Mouse (Mus musculus): Measurements from ENCODE around the gene P2rx5.

Gene P2rx5

DNA sequence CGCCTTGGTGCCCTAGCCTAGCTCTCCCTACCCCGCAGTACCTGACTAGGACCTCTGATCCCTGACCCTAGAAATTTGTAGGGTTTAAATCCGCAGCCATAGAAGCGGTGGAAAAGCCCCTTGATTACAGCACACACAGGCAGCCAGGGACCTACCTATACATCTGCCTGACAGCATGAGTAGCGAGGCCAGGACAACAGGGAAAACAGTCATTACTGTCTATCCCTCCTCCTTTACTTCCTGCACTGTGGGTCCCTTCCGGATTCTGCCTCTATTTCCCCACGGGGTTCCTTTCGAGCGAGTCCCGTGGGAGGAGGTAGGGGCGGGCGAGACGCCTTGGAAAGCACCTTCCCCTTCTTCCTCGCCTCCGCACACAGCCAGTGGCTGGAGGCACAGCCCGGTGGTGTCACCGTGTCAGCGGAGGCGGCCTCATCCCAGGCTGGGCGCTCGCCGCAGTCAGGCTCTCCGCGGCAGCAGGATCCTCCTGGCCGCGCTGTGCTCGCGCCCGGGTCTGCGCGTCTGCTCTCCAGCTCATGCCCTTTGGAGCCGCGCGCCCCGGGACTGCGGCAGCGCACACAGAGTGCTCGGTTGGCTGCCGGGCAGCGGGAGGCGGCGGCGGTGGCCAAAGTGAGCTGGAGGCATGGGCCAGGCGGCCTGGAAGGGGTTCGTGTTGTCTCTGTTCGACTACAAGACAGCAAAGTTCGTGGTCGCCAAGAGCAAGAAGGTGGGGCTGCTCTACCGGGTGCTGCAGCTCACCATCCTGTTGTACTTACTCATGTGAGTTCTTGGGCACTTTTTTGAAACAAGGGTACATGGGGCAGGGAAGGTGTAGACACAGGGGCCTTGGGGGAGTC lies at the start of gene P2rx5:
Gene P2rx5, plus strand, starts transcription at position 465 of the 854 bp plus-strand sequence.
- DNase-seq (ENCODE audit: low spot score): peak; percentile 18

- no peak for DNase-seq (ENCODE audit: low spot score)
Measured at GRCm38 (mm10) chr11:73111414-73111813, 48.8 kb upstream of the P2rx5 start.

DNA sequence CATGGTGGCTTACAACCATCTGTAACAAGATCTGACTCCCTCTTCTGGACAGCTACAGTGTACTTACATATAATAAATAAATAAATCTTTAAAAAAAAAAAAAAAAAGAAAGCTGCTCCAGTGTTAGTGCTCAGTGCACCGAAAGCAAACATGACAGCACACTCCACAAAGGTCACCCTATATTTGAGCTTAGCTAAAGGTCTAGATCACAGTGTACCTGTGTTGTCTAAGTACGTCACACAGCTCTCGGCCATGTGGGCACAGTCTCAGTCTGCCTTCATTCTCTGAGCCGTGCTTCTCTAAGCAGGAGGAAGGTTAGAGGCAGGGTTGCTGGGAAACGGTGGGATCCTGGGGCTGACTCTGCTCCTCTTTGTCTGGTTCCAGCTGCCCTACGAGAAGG lies 33.7 kb upstream of the P2rx5 start:
- DNase-seq (ENCODE audit: low spot score): no peak

DNA sequence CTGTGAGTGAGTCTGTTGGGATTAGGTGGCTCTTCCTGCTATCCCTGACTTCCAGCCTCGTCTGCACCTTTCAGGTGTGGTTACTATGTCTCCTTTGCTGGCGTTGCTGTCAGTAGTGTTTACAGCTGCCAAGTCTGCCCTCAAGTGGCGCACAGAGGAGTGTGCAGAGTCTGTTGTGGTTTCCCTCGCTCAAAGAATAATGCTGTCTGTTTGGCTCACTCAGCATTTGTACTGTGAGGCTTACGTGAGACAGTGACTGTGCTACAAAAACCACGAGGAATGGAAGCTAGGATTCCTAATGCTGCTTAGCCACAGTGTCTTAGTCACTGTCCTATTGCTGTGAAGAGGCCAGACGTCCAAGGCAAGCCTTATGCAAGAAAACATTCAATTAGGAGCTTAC lies 29.2 kb upstream of the P2rx5 start:
- DNase-seq (ENCODE audit: low spot score): no peak

- no peak for DNase-seq (ENCODE audit: low spot score)
Measured at GRCm38 (mm10) chr11:73132999-73133398, 27.2 kb upstream of the P2rx5 start.

- no peak for DNase-seq (ENCODE audit: low spot score)
Measured at GRCm38 (mm10) chr11:73134222-73134621, 26.0 kb upstream of the P2rx5 start.

DNA sequence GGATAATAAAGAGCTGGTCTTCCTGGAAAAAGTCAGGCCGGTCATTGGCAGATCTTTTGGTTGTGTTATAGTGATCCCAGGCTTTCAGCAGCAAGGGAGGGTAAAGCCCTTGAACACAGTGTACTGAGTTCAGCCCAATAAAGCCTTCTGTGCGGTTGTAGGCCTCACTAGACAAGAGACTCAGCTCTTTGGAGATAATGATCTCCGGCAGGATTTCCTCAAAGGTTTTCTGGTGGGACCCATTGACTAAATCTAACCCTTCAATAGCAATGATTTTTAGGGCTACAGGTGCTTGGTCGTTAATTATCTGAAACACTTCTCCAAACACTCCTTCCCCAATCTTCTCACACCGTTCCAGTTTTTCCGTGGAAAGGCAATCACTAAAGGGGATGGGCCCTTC lies 23.6 kb upstream of the P2rx5 start:
- no peak for DNase-seq (ENCODE audit: low spot score)

DNA sequence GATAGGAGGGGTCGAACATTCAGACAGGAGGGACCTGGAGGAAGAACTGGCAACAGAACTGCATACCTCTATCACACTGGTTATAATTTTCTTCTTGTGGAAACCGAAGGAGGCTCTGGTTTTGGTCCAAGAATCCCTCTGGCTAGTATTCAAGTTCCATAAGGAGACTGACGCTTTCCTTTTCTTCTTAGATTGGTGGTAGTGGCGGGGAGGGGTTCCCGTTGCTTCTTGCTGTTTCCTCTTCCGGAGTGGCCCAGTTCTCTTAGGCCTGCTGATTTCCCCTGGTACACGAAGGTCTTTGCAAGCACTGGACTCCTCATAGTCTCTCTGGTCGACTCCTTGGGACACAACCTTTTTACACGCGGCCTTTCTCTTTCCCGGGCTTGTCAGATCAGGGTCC lies 23.1 kb upstream of the P2rx5 start:
- DNase-seq (ENCODE audit: low spot score): no peak

- DNase-seq (ENCODE audit: low spot score): peak; percentile 88
Measured at GRCm38 (mm10) chr11:73137591-73138501, 22.4 kb upstream of the P2rx5 start, which contains the start of gene Haspin. Haspin (minus strand) TSS chr11:73138294.

- DNase-seq (ENCODE audit: low spot score): no peak
Measured at GRCm38 (mm10) chr11:73144261-73144681, 15.9 kb upstream of the P2rx5 start.

- no peak for DNase-seq (ENCODE audit: low spot score)
Measured at GRCm38 (mm10) chr11:73146026-73146974, 13.9 kb upstream of the P2rx5 start.

- DNase-seq (ENCODE audit: low spot score): no peak
Measured at GRCm38 (mm10) chr11:73146975-73147365, 13.3 kb upstream of the P2rx5 start.

DNA sequence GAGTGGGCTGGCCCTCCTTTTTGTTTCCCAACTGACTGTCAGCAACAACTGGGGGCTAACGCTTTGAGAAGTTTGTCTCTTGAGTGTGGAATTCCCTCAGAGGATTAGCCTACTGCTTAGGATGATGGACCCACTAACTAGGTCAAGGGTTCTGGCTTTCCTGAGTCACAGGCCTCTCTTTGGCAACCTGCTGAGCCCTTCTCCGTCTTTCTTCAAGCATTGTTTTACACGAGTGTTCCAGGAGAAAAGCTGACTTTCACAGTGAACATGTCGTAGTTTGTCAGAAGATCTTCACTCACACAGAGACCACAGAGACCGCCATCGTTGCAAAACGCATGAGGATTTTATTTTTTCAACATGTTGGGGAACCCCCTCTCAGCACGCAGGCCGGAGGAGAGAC lies 12.0 kb upstream of the P2rx5 start:
- DNase-seq (ENCODE audit: low spot score): no peak

DNA sequence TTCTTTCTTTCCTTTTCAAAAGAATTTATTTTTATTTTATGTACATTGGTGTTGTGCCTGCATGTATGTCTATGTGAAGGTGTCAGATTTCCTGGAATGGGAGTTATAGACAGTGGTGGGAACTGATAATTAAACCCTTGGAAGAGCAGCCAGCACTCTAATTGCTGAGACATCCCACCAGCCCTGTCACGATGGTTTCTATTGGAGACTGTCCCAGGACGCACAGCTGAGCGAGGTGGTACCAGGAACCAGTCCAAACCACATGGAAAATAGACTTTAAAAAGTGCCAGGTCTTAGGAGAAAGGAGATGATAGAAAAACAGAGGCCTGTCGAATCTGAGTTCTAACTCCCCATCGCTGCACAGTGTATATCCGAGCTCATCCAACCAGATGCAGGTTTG lies 5.2 kb upstream of the P2rx5 start:
- no peak for DNase-seq (ENCODE audit: low spot score)

GRCm38 (mm10) chr11:73160811-73161200 lies 585 bp downstream of the P2rx5 start:
- DNase-seq (ENCODE audit: low spot score): no peak

DNA sequence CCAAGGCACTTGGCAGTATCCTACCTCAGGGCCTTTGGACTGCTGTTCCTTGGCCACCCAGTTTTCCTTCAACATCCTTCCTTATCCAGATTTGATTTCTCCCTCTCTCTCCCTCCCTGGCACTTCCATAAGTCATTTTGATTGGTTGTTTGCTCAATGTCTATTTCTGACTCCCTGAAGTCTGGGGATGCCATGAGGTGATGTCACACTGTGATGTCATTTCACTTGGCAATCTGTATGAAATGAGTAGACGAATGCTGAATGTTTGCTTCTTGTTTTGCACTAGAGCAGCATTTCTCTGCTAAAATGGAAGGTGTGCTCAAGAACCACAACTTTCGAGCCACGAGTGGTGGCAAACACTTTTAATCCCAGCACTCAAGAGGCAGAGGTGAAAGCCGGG lies 1.4 kb downstream of the P2rx5 start:
- DNase-seq (ENCODE audit: low spot score): no peak

GRCm38 (mm10) chr11:73162284-73162683 lies 2.1 kb downstream of the P2rx5 start:
- no peak for DNase-seq (ENCODE audit: low spot score)

DNA sequence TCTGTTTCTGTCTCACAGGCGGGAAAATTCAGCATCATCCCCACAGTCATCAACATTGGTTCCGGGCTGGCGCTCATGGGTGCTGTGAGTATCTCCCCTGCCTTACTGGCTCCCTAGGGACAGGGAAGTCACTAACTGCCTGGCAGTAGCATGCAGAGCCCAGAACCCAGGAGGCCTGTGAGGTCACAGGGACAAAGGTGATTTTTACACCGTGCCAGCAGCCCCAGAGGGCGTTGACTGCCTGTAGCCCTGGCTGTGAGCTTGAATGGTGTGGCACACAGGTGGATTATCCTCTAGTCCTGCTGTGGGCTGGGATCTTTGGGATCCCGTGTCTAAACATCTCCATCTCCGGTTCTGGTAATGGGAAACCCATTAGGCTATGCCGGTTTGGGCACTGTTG lies 7.8 kb downstream of the P2rx5 start:
- DNase-seq (ENCODE audit: low spot score): no peak

DNA sequence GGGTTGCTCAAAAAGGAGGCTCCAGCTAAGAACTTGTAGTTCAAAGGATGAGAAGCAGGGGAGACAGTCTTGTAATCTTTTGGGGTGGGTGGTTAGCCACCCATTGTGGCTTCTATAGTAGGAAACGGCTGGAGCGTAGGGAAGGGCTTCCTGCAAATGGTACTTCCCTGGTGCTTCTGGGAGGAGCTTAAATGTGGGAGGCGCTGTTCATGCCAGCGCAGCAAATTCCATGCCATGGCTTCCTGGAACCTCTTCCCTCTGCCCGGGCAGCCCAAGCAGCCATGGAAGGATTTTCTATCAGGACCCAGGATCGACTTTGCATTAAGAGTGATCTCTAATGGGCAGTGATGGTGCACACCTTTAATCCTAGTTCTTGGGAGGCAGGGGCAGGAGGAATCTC lies 8.4 kb downstream of the P2rx5 start:
- DNase-seq (ENCODE audit: low spot score): no peak

DNA sequence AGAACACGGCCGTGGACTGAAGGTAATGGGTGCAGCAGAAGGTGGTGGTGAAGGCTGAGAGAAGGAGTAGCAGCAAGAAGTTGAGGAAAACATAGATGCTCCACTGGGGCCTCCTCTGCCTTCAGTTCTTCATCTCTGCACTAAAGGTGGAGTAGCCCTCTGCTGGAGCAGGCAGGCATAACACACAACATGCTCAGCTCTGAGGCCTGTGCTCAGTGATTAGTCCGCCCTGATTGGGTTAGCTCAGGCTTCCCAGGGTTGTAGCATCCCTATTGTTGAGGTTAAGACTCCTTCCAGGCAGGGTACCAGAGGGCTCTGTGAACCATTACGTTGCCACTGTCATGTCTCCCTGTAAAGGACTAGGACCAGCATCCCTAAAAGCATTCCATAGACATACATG lies 9.0 kb downstream of the P2rx5 start:
- peak; percentile 36 for DNase-seq (ENCODE audit: low spot score)

DNA sequence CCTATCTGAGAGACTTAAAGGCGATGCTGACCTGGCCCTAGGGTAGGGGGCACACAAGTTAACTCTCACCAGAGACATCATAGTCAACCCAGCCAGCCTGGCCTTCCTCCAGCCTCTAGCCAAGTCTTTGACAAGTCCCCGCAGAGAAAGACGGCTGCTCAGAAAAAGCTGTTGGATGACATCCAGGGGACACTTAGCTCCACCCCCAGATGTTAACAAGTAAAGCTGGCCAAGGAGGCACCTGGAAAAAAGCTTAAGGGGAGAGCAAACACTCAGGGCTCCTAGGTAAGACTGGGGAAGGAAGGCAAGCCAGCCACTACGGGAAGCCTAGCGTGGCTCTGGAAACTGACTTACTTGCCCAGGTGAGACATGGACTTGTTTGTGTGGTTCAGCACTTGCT lies 12.0 kb downstream of the P2rx5 start:
- no peak for DNase-seq (ENCODE audit: low spot score)

DNA sequence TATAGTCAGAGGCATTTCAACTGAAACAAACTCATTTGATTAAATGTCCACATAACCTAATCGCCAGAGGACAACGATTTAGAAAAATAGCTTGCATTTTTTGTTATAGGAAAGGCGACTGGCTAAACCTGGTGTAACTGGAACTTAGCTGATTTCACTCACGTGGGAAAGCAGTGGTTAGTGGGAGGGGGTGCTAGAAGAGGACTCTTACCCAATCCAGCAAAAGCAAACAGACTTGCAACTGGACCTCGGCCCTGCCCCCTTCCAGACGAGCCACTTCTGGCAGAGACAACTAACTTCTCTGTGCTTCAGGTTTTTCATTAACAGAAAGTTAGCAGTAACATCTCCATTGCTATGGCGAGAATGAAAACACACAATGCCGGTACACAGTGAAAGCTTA lies 15.4 kb downstream of the P2rx5 start:
- DNase-seq (ENCODE audit: low spot score): no peak

All from urinary bladder, postnatal 25 days (tissue).